Mouse (Mus musculus): ENCODE data around the gene Srp14. TPM values are rescaled to one million over a fixed set of nuclear protein-coding genes. Genes with fewer than 3 reads are reported as not detected.
A peak's percentile ranks its signal among the peaks of the same experiment; 100 is the strongest.

The Srp14 gene
- polyA plus RNA-seq (2016; fragmentation: Nextera tagmentation; extraction: Ambion mirVana): 261 and 272 TPM in 2 replicates

DNA sequence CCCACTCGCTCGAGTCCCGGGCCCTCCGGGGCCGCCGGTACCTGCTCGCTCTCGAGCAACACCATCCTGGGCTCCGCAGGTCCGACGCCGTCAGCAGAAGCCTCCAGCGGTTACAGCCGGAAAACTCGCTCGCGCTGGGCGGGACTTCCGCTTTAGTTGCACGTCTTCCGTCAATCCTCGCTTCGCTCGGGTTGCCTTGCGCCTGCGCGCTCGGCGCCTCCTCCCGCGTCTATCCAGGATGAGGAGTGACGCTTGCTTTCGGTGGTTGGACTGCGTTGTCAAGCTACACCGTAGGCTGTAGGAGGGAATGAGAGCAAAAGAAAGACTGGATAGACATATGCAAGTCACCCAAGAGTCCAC is at the start of gene Srp14:
Srp14 (minus strand) TSS at position 162 of the 360 bp plus-strand sequence.
- WGBS: under 1% methylated on average over 35 of the region's 35 CpGs
- Histone ChIP-seq H3K4me3 (peak within 1 kb of the TSS; percentile 92), H3K36me3 (peaks cover 32% of the 10 kb centered on the region), H3K27ac (replicated peaks) (peak within 1 kb of the TSS; percentile 90), H3K27me3 (ENCODE audit: low read depth, poor library complexity, severe bottlenecking) (no peaks in the 10 kb centered on the region), H3K4me1 (peaks cover 15% of the 10 kb centered on the region), H3K9me3 (replicated peaks) (no peaks in the 10 kb centered on the region)
- peak; percentile 96 for DNase-seq (ENCODE audit: low spot score)

- WGBS: 86% methylated on average over 5 of the region's 5 CpGs
- H3K27me3 ChIP-seq (ENCODE audit: low read depth, poor library complexity, severe bottlenecking): no peaks in the 10 kb centered on the region
- no peak overlapping the region for H3K4me3 ChIP-seq
- H3K27ac ChIP-seq (replicated peaks): no peak overlapping the region
- peaks cover 57% of the 10 kb centered on the region for H3K4me1 ChIP-seq
- H3K9me3 ChIP-seq (replicated peaks): no peaks in the 10 kb centered on the region
- no peak for DNase-seq (ENCODE audit: low spot score)
- H3K36me3 ChIP-seq: peaks cover 1% of the 10 kb centered on the region
These were observed 47.0 kb upstream of the Srp14 start for GRCm38 (mm10) chr2:118526545-118526944.

- Histone ChIP-seq H3K36me3 (no peaks in the 10 kb centered on the region), H3K27me3 (ENCODE audit: low read depth, poor library complexity, severe bottlenecking) (no peaks in the 10 kb centered on the region), H3K9me3 (replicated peaks) (no peaks in the 10 kb centered on the region), H3K4me1 (peaks cover 50% of the 10 kb centered on the region), H3K27ac (replicated peaks) (no peak overlapping the region), H3K4me3 (no peak overlapping the region)
- WGBS: 84% methylated on average over 3 of the region's 3 CpGs
- DNase-seq (ENCODE audit: low spot score): no peak
These were observed 45.3 kb upstream of the Srp14 start for GRCm38 (mm10) chr2:118524811-118525210.

DNA sequence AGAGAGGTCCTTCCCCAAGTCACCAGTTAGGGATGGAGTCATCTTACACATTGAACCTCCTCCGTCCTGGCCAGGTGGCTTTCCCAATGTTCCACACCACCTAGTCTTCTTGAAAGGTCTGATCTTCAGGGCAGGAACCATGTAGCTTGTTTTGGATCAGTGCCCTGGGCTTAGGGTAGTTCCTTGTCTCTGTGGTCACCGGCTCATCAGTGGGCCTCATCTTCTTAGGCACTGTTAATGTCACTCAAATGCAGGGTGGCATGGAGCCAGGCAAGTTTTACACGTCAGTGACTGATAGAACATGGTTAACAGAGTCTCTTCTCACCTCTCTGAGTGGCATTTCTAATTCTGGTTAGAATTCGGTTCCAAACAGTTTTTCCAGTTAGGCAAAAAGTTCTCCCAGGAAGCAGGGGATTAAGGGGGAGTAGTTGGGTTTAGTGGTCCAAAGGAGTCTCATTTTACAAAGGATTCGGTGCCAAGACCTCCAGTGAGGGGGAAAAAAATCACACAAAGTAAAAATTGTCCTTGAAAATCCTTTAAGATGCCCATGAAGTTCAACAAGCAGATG is 43.7 kb upstream of the Srp14 start:
- H3K4me1 ChIP-seq: peaks cover 44% of the 10 kb centered on the region

DNA sequence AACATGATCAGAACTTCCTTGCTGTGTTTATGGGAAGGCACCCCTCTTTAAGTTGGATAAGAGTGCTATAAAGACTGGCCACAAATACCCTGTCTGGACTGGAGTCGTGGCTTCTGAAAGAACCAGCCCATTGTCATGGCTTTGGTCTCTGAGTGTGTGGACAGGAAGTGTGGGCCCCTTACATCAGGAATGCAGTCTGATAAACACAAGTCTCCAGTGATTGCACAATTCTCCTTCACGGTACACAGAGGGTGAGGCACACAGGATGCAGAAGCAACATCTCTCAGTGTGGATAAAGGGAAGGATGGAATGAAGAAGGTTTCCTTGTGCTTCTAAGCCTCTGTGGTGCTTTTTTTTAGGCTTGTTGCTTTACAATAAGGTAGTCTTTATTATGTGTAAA is 42.8 kb upstream of the Srp14 start:
- no peak overlapping the region for H3K4me3 ChIP-seq
- no peaks in the 10 kb centered on the region for H3K27me3 ChIP-seq (ENCODE audit: low read depth, poor library complexity, severe bottlenecking)
- WGBS: 65% methylated on average over 2 of the region's 2 CpGs
- H3K36me3 ChIP-seq: no peaks in the 10 kb centered on the region
- H3K4me1 ChIP-seq: peaks cover 36% of the 10 kb centered on the region
- H3K9me3 ChIP-seq (replicated peaks): no peaks in the 10 kb centered on the region
- DNase-seq (ENCODE audit: low spot score): no peak
- H3K27ac ChIP-seq (replicated peaks): peak overlapping the region; percentile 38

More for the DNA sequence above, 43.7 kb upstream of the Srp14 start:
- no peaks in the 10 kb centered on the region for H3K9me3 ChIP-seq (replicated peaks)
- 0 out of 2 replicates have a peak overlapping the region, but pooled peaks have one; percentile 35 for H3K27ac ChIP-seq (replicated peaks)
- H3K36me3 ChIP-seq: no peaks in the 10 kb centered on the region
- DNase-seq (ENCODE audit: low spot score): no peak
- H3K27me3 ChIP-seq (ENCODE audit: low read depth, poor library complexity, severe bottlenecking): no peaks in the 10 kb centered on the region
- H3K4me3 ChIP-seq: no peak overlapping the region
- WGBS: 66% methylated on average over 5 of the region's 5 CpGs

- Histone ChIP-seq H3K4me3 (no peak overlapping the region), H3K27ac (replicated peaks) (peak overlapping the region; percentile 74), H3K36me3 (no peaks in the 10 kb centered on the region), H3K27me3 (ENCODE audit: low read depth, poor library complexity, severe bottlenecking) (no peaks in the 10 kb centered on the region), H3K4me1 (peaks cover 36% of the 10 kb centered on the region), H3K9me3 (replicated peaks) (no peaks in the 10 kb centered on the region)
- peak; percentile 48 for DNase-seq (ENCODE audit: low spot score)
- WGBS: 44% methylated on average over 9 of the region's 9 CpGs
These were observed 40.8 kb upstream of the Srp14 start for GRCm38 (mm10) chr2:118520042-118520933.

- no peak for DNase-seq (ENCODE audit: low spot score)
- Histone ChIP-seq H3K27ac (replicated peaks) (peak overlapping the region; percentile 28), H3K4me3 (no peak overlapping the region), H3K9me3 (replicated peaks) (no peaks in the 10 kb centered on the region), H3K4me1 (peaks cover 31% of the 10 kb centered on the region), H3K36me3 (no peaks in the 10 kb centered on the region), H3K27me3 (ENCODE audit: low read depth, poor library complexity, severe bottlenecking) (peaks cover 11% of the 10 kb centered on the region)
- WGBS: 82% methylated on average over 16 of the region's 16 CpGs
These were observed 33.2 kb upstream of the Srp14 start for GRCm38 (mm10) chr2:118512418-118513377.

DNA sequence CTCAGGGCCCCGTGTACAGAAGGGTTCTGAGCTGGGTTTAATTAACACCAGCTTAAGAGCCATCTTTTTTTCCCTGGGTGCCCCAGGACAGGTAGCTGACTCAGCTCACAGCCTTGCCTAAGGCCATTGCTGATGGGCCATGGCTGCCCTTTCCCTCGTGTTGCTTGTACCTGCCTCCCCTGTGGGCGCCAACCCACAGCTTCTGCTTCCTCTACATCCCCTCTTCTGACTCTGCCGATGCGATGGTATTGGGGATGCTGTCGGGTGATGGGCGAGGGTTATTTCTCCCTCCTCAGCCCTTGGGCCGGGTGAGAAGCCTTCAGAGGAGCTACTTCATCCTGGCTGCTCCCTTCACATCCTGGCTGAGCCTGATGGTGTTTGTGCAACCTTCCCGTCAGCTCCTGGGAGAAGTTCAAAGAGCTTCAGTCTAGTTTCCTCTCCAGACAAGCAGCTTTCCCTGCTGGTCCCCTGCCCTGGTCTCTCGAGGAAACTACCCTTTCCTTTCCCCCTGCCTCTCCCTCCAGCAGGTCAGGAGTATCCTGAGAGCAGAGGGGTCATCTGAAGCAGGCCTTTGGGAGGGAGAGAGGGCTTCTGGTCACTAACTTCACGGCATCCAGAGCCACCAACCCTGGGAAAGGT is 32.4 kb upstream of the Srp14 start:
- DNase-seq (ENCODE audit: low spot score): no peak
- Histone ChIP-seq H3K4me3 (no peak overlapping the region), H3K27ac (replicated peaks) (peak overlapping the region; percentile 28), H3K36me3 (no peaks in the 10 kb centered on the region), H3K27me3 (ENCODE audit: low read depth, poor library complexity, severe bottlenecking) (peaks cover 11% of the 10 kb centered on the region), H3K9me3 (replicated peaks) (no peaks in the 10 kb centered on the region), H3K4me1 (peaks cover 31% of the 10 kb centered on the region)
- 64% methylated on average over 11 of the region's 11 CpGs for WGBS

GRCm38 (mm10) chr2:118510447-118511310 is 31.2 kb upstream of the Srp14 start:
- peak; percentile 81 for DNase-seq (ENCODE audit: low spot score)
- peaks cover 32% of the 10 kb centered on the region for H3K4me1 ChIP-seq
- peak overlapping the region; percentile 89 for H3K27ac ChIP-seq (replicated peaks)
- no peaks in the 10 kb centered on the region for H3K9me3 ChIP-seq (replicated peaks)
- H3K27me3 ChIP-seq (ENCODE audit: low read depth, poor library complexity, severe bottlenecking): peaks cover 11% of the 10 kb centered on the region
- peak overlapping the region; percentile 23 for H3K4me3 ChIP-seq
- 36% methylated on average over 29 of the region's 29 CpGs for WGBS
- H3K36me3 ChIP-seq: no peaks in the 10 kb centered on the region

DNA sequence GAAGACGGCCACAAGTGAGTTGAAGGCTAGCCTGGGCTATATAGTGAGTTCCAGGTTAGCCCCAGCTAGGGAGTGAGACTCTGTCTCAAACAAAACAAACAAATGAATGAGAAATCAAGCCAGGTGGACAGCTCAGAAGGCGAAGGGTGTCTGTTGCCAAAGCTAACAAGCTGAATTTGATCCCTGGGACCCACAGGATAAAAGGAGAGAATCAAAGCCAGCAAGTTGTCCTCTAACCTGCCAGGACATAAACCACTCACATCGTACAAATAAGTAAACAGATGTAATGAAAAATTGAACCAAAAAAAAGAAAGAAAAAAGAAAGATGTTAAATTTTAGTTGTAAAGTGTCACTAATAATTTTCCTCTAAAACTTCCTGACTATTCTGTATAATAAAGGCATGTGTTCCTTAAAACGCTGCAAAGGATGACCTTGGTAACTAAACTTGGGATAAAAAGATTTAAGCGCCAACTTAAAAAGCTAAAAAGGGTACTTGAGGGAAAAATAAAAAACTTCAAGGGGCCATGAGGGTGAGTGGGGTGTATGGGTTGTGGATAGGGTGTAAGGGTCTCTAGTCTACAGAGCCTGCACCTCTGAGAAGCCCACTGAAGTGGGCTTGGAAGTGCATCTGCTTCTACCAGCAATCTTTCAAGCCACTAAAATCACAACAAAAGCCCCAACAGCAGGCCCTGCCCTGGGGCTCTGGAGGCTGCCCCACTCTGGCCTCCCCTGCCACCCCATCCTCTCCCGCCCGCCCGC is 30.4 kb upstream of the Srp14 start:
- 59% methylated on average over 8 of the region's 8 CpGs for WGBS
- no peaks in the 10 kb centered on the region for H3K9me3 ChIP-seq (replicated peaks)
- H3K27me3 ChIP-seq (ENCODE audit: low read depth, poor library complexity, severe bottlenecking): peaks cover 11% of the 10 kb centered on the region
- no peak for DNase-seq (ENCODE audit: low spot score)
- H3K36me3 ChIP-seq: no peaks in the 10 kb centered on the region
- H3K27ac ChIP-seq (replicated peaks): peak overlapping the region; percentile 89
- peaks cover 37% of the 10 kb centered on the region for H3K4me1 ChIP-seq
- H3K4me3 ChIP-seq: peak overlapping the region; percentile 23

DNA sequence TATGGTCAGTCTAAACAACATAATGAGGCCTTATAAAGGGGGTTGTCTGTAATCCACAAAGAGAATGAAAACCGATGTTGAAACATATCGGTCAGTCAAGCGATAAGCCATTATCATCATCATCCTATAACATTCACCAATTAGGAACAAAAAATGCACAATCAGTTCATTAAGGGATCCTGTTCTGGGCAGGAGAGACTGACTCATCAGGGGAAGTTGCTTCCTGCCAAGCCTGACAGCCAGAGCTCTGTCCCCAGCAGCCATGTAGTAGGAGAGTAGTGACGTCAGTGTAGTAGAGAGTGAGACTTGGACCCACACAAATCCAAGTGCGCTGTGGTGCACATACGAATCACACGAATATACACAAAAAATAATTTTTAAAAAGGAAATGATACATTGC is 27.6 kb upstream of the Srp14 start:
- Histone ChIP-seq H3K27ac (replicated peaks) (no peak overlapping the region), H3K4me3 (no peak overlapping the region), H3K27me3 (ENCODE audit: low read depth, poor library complexity, severe bottlenecking) (peaks cover 9% of the 10 kb centered on the region), H3K9me3 (replicated peaks) (no peaks in the 10 kb centered on the region), H3K36me3 (no peaks in the 10 kb centered on the region), H3K4me1 (peaks cover 36% of the 10 kb centered on the region)
- WGBS: 94% methylated on average over 7 of the region's 7 CpGs
- DNase-seq (ENCODE audit: low spot score): no peak

Measured in midbrain, embryonic 10.5 days (tissue).